Comparison of ENCODE assay signal across 15 mouse cellular contexts in the genomic region with DNA sequence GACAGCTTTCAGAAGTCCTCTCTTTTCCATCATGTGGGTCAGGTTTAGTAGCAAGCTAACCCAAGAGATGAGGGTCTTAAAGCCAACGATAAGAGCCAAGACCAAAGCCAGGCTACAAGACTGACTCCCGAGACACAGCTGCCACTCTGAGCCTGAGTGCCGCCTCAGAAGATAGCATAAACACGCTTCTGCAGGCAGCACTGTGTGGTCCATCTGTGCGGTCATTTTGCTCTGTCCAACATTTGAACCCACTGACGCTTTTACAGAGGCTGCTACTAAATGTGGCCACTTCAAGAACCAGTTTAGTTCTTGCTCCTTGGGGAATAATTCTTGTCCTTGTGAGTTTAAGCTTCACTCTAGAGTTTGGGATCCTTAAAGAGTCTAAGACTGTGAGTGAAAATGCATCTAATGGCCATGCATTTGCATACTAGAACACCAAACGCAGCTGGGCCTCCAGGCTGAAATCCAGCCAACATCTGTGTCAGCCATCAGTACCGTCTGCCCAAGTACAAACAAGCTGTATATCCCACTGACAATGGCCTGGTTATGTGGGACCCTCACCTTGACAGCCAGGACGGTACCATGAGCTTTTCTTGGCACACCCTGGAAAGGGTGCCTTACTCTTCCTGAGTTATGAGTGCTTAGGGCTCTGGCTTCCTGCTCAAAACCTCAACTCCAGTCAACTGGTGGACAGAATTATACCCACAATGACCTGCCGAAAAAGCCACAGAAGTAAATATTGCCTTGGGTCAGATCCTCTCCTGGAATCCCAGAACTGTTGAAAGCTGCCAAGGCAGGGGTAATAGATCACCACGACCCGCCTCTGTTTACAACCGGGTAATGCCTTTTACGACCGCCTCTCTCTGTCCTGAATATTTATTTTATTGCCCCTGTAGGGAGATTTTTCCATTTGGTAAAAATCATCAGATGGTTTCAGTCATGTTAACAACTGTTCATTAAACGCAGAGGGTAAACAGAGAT. TPM values are rescaled to one million over a fixed set of nuclear protein-coding genes. Genes with fewer than 3 reads are reported as not detected.
DNase-seq lines count a peak whose midpoint lies in the region; ATAC-seq and TF ChIP-seq lines count a peak whose summit lies in the region.
"Had no signal": no experiment of that assay in that cellular context is flagged by ENCODE, and none has a peak within 500 bp of the region (broad histone marks: within the 10 kb centered on the region; RNA-seq: fewer than 3 reads in every experiment).

No protein-coding gene starts in this region.

- H3K4me2 ChIP-seq in intestine, embryonic 14.5 days (ENCODE audit: low read length): no peak overlapping the region
- H3K4me2 ChIP-seq in intestine, postnatal 0 days (replicated peaks; ENCODE audit: low read depth): no peak overlapping the region
- H3K4me2 ChIP-seq in embryonic facial prominence, embryonic 14.5 days (ENCODE audit: low read depth, low read length): no peak overlapping the region
- H3K4me2 ChIP-seq in kidney, embryonic 16.5 days (replicated peaks; ENCODE audit: low read depth, low read length): no peak overlapping the region
- H3K4me2 ChIP-seq: heart, embryonic 13.5 days; liver, embryonic 13.5 days; midbrain, embryonic 12.5 days had no signal

- DNase-seq in intestine, embryonic 14.5 days (ENCODE audit: low spot score): no peak
- peak; percentile 41 for DNase-seq in embryonic facial prominence, embryonic 14.5 days (ENCODE audit: low spot score)
- peak; percentile 43 for DNase-seq in mesoderm, embryonic 11.5 days (ENCODE audit: low read depth, low spot score)
- no peak for DNase-seq in layer of hippocampus, adult 18-20 months (ENCODE audit: low spot score in 2 of 2)
- DNase-seq in heart, adult 8-10 months (ENCODE audit: low spot score): no peak
- DNase-seq: adrenal gland, adult 2 months; cerebellum, adult 2 months; gastrocnemius, postnatal 10 days; liver, embryonic 13.5 days; lung, postnatal 10 days had no signal

- H3K9me3 ChIP-seq in intestine, embryonic 14.5 days (ENCODE audit: control insufficient read depth, low read length): no peaks in the 10 kb centered on the region
- H3K9me3 ChIP-seq in intestine, postnatal 0 days (ENCODE audit: control insufficient read depth): no peaks in the 10 kb centered on the region
- H3K9me3 ChIP-seq in embryonic facial prominence, embryonic 14.5 days (ENCODE audit: control insufficient read depth, low read length): no peaks in the 10 kb centered on the region
- H3K9me3 ChIP-seq in kidney, embryonic 16.5 days (ENCODE audit: low read length): no peaks in the 10 kb centered on the region
- H3K9me3 ChIP-seq: heart, embryonic 13.5 days; liver, embryonic 13.5 days; midbrain, embryonic 12.5 days had no signal

- ATAC-seq in intestine, embryonic 14.5 days (replicated peaks; ENCODE audit: low FRiP score, low TSS enrichment, low read depth): 0 out of 2 replicates have a peak, but pooled peaks have one; percentile 32
- ATAC-seq in intestine, postnatal 0 days: no peak
- ATAC-seq in embryonic facial prominence, embryonic 14.5 days (ENCODE audit: low read depth): no peak
- ATAC-seq in kidney, embryonic 16.5 days (ENCODE audit: low FRiP score, low TSS enrichment): peak; percentile 73

- H3K4me3 ChIP-seq in intestine, embryonic 14.5 days (ENCODE audit: low read depth, low read length): no peak overlapping the region
- H3K4me3 ChIP-seq in intestine, postnatal 0 days (ENCODE audit: low read depth, low read length): no peak overlapping the region
- no peak overlapping the region for H3K4me3 ChIP-seq in embryonic facial prominence, embryonic 14.5 days (ENCODE audit: low read depth, low read length)
- H3K4me3 ChIP-seq in kidney, embryonic 16.5 days (ENCODE audit: low read length): no peak overlapping the region
- H3K4me3 ChIP-seq: heart, embryonic 13.5 days; liver, embryonic 13.5 days; midbrain, embryonic 12.5 days; myocyte had no signal

- WGBS in intestine, embryonic 14.5 days: 18% methylated on average over 16 of the region's 16 CpGs
- 33% methylated on average over 16 of the region's 16 CpGs for WGBS in intestine, postnatal 0 days
- 59% methylated on average over 16 of the region's 16 CpGs for WGBS in embryonic facial prominence, embryonic 14.5 days
- WGBS in kidney, embryonic 16.5 days: 21% methylated on average over 16 of the region's 16 CpGs

- H3K9ac ChIP-seq in intestine, embryonic 14.5 days (ENCODE audit: low read length): no peak overlapping the region
- no peak overlapping the region for H3K9ac ChIP-seq in intestine, postnatal 0 days (ENCODE audit: low read depth, low read length)
- H3K9ac ChIP-seq in embryonic facial prominence, embryonic 14.5 days (ENCODE audit: low read depth, low read length): no peak overlapping the region
- no peak overlapping the region for H3K9ac ChIP-seq in kidney, embryonic 16.5 days (replicated peaks; ENCODE audit: low read length)
- H3K9ac ChIP-seq: heart, embryonic 13.5 days; liver, embryonic 13.5 days; midbrain, embryonic 12.5 days had no signal

- peak overlapping the region; percentile 54 for H3K27ac ChIP-seq in intestine, embryonic 14.5 days (ENCODE audit: low read depth)
- H3K27ac ChIP-seq in intestine, postnatal 0 days (ENCODE audit: low read depth, low read length): no peak overlapping the region
- H3K27ac ChIP-seq in embryonic facial prominence, embryonic 14.5 days (replicated peaks; ENCODE audit: low read depth, low read length): no peak overlapping the region
- peak overlapping the region; percentile 44; the same call in 1 of the 2 replicates for H3K27ac ChIP-seq in kidney, embryonic 16.5 days (ENCODE audit: low read length)
- H3K27ac ChIP-seq: heart, embryonic 13.5 days; liver, embryonic 13.5 days; midbrain, embryonic 12.5 days had no signal

- no peaks in the 10 kb centered on the region for H3K27me3 ChIP-seq in intestine, embryonic 14.5 days (replicated peaks; ENCODE audit: control insufficient read depth, insufficient read depth, low read length)
- no peaks in the 10 kb centered on the region; the same call in 1 of the 2 replicates for H3K27me3 ChIP-seq in intestine, postnatal 0 days (replicated peaks; ENCODE audit: control insufficient read depth, insufficient read depth, low read length)
- no peaks in the 10 kb centered on the region for H3K27me3 ChIP-seq in embryonic facial prominence, embryonic 14.5 days (replicated peaks; ENCODE audit: control insufficient read depth, insufficient read depth, low read length)
- H3K27me3 ChIP-seq in kidney, embryonic 16.5 days (ENCODE audit: insufficient read depth, low read length): no peaks in the 10 kb centered on the region

- peaks cover 20% of the 10 kb centered on the region for H3K4me1 ChIP-seq in intestine, embryonic 14.5 days (replicated peaks; ENCODE audit: control insufficient read depth, insufficient read depth, low read length)
- no peaks in the 10 kb centered on the region for H3K4me1 ChIP-seq in intestine, postnatal 0 days (replicated peaks; ENCODE audit: control insufficient read depth, insufficient read depth, low read length)
- peaks cover 3% of the 10 kb centered on the region for H3K4me1 ChIP-seq in embryonic facial prominence, embryonic 14.5 days (ENCODE audit: control insufficient read depth, insufficient read depth, low read length)
- peaks cover 13% of the 10 kb centered on the region; the same call in 1 of the 2 replicates for H3K4me1 ChIP-seq in kidney, embryonic 16.5 days (ENCODE audit: insufficient read depth, low read length)
- H3K4me1 ChIP-seq: heart, embryonic 13.5 days; liver, embryonic 13.5 days had no signal

- H3K36me3 ChIP-seq in intestine, embryonic 14.5 days (ENCODE audit: control insufficient read depth, insufficient read depth, low read length): no peaks in the 10 kb centered on the region
- H3K36me3 ChIP-seq in intestine, postnatal 0 days (ENCODE audit: control insufficient read depth, insufficient read depth): no peaks in the 10 kb centered on the region
- no peaks in the 10 kb centered on the region for H3K36me3 ChIP-seq in embryonic facial prominence, embryonic 14.5 days (ENCODE audit: control insufficient read depth, insufficient read depth, low read length)
- H3K36me3 ChIP-seq in kidney, embryonic 16.5 days (ENCODE audit: insufficient read depth, low read length): no peaks in the 10 kb centered on the region
- H3K36me3 ChIP-seq: heart, embryonic 13.5 days; liver, embryonic 13.5 days; midbrain, embryonic 12.5 days had no signal

- no peak for TF ChIP-seq CTCF in intestine, postnatal 0 days (IDR thresholded peaks at IDR 0.05; ENCODE audit: low read depth)

RNA-seq across cellular contexts. Expression of a gene that starts 8.3 kb away (rescaled TPM):
- polyA plus RNA-seq in intestine, embryonic 14.5 days (2014; fragmentation: Nextera tagmentation; extraction: Ambion mirVana): 170 and 189 TPM in 2 replicates
- polyA plus RNA-seq in intestine, postnatal 0 days (2015; fragmentation: Nextera tagmentation; extraction: Ambion mirVana): 57.5 and 58.0 TPM in 2 replicates
- polyA plus RNA-seq in embryonic facial prominence, embryonic 14.5 days (2014; fragmentation: Nextera tagmentation; extraction: Ambion mirVana): 190 and 226 TPM in 2 replicates
- 152 and 162 TPM in 2 replicates for polyA plus RNA-seq in kidney, embryonic 16.5 days (2015; fragmentation: Nextera tagmentation; extraction: Ambion mirVana)
- 10 to 100 TPM; 45.3 to 46.3 TPM for total RNA-seq in layer of hippocampus, adult 18-20 months (2021)
- 100 to 1,000 TPM in 3 of 4 experiments, 10 to 100 TPM in 1; 98.2 to 127 (median 109) TPM for total RNA-seq in heart, adult 8-10 months (2022)

Comparison
In these comparisons a context has a peak if more than half of its experiments do, and no peak if none do; other contexts are left out.
1. ATAC-seq: peak in intestine, embryonic 14.5 days (single experiment) and kidney, embryonic 16.5 days (single experiment); none in intestine, postnatal 0 days (single experiment) and embryonic facial prominence, embryonic 14.5 days (single experiment).
2. H3K27ac ChIP-seq: peak in intestine, embryonic 14.5 days (single experiment) and kidney, embryonic 16.5 days (single experiment); none in intestine, postnatal 0 days (single experiment) and embryonic facial prominence, embryonic 14.5 days (single experiment).
3. DNase-seq: peak in embryonic facial prominence, embryonic 14.5 days (single experiment) and mesoderm, embryonic 11.5 days (single experiment); none in intestine, embryonic 14.5 days (single experiment), layer of hippocampus, adult 18-20 months (0 of 2) and heart, adult 8-10 months (single experiment).